Mouse (Mus musculus) embryonic facial prominence, embryonic 12.5 days (tissue): ENCODE results near the gene Zbtb22. TPM values are rescaled to one million over a fixed set of nuclear protein-coding genes. Genes with fewer than 3 reads are reported as not detected.

Experiments used
- ATAC-seq: fragments of 200-750 bp; cut with Nextera tagmentation; 2 replicates; pipeline ENCODE4 v1.8.0; 2017; ENCODE audit not compliant: insufficient number of reproducible peaks, insufficient read depth, low FRiP score, low TSS enrichment
- H3K27ac ChIP-seq: fragments of 300-500 bp; sonication (generic); 2 replicates; pipeline ENCODE4 v1.5.1; 2016; ENCODE audit warnings: mild to moderate bottlenecking
- H3K27me3 ChIP-seq: fragments of 300-500 bp; sonication (generic); 2 replicates; pipeline ENCODE4 v1.6.1; 2016; ENCODE audit warnings: mild to moderate bottlenecking, moderate library complexity
- H3K36me3 ChIP-seq: fragments of 300-500 bp; sonication (generic); 2 replicates; pipeline ENCODE4 v1.6.1; 2016; ENCODE audit warnings: mild to moderate bottlenecking
- H3K4me1 ChIP-seq: fragments of 300-500 bp; sonication (generic); 2 replicates; pipeline ENCODE4 v1.6.1; 2016
- H3K4me2 ChIP-seq: fragments of 300-500 bp; sonication (generic); replicated peaks from 2 replicates; pipeline ENCODE4 v1.6.1; 2016; ENCODE audit warnings: mild to moderate bottlenecking, moderate library complexity
- H3K4me3 ChIP-seq: fragments of 300-500 bp; sonication (generic); 2 replicates; pipeline ENCODE4 v1.5.1; 2016; ENCODE audit warnings: mild to moderate bottlenecking
- H3K9ac ChIP-seq: fragments of 300-500 bp; sonication (generic); 2 replicates; pipeline ENCODE4 v1.6.1; 2016; ENCODE audit warnings: mild to moderate bottlenecking, moderate library complexity
- H3K9me3 ChIP-seq: fragments of 300-500 bp; sonication (generic); 2 replicates; pipeline ENCODE4 v1.6.1; 2016; ENCODE audit warnings: mild to moderate bottlenecking, moderate library complexity
- WGBS: fragments of 180-500 bp; shearing (Covaris S2); methylation state at CpG from one replicate; pipeline ENCODE4 v1.1.7; 2016; 5-methylcytosine and 5-hydroxymethylcytosine counted together
- microRNA-seq: library from miRNA; unstranded; fragments of <30 nt; microRNA quantifications from one replicate; pipeline ENCODE4, GENCODE M21; 2017
- polyA plus RNA-seq: library from polyadenylated mRNA; unstranded; fragments of >200 nt; fragmentation: Nextera tagmentation; extraction: Ambion mirVana; gene quantifications from 2 replicates; pipeline ENCODE4 v1.2.1, GENCODE M21; 2016

Gene Zbtb22
- polyA plus RNA-seq, 1 experiment from 2014 or later: 21.9 TPM

GRCm38 (mm10) chr17:33962876-33963275 is 47.2 kb downstream of the Zbtb22 start:
- no peak overlapping the region for H3K27ac ChIP-seq
- 91% methylated on average over 7 of the region's 7 CpGs for WGBS
- no peaks in the 10 kb centered on the region for H3K9me3 ChIP-seq
- H3K4me3 ChIP-seq: no peak overlapping the region
- no peaks in the 10 kb centered on the region for H3K27me3 ChIP-seq
- H3K9ac ChIP-seq: no peak overlapping the region
- H3K36me3 ChIP-seq: peaks cover 81% of the 10 kb centered on the region
- no peak for ATAC-seq
- H3K4me1 ChIP-seq: no peaks in the 10 kb centered on the region
- no peak overlapping the region for H3K4me2 ChIP-seq

DNA sequence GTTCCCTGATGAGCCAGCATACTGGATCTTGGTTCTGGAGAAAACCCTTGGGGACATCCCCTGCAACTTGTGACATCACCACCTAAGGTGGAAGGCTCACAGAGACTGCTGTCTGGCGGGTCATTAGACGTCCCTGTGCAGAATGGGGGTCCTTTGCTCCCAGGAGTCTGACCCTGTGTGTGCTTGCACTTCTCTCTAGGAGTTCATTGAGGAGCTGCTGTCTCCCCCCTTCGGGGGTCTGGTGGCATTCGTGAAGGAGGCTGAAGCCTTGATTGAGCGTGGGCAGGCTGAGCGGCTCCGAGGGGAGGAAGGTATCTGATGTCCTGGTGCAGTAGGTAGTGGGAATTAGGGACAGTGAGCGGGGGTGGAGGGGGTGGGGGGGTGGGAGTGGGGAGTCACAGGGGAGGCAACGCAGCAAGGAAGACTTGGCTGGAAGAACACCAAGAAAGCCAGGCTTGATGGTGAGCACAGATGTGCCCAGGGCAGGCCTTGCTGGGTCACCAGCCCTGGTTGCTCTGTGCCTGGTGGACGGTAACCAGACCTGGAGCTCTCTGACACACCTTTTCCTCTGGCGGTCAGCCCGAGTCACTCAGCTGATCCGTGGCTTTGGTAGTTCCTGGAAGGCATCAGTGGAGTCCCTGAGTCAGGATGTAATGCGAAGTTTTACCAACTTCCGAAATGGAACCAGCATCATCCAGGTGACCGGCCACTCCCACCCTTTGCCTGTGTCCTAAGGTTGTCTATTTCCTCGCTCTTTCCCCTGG is 49.6 kb downstream of the Zbtb22 start:
- no peak for ATAC-seq
- Histone ChIP-seq H3K4me2 (no peak overlapping the region), H3K27ac (no peak overlapping the region), H3K4me3 (no peak overlapping the region), H3K4me1 (no peaks in the 10 kb centered on the region), H3K27me3 (no peaks in the 10 kb centered on the region), H3K9me3 (0 out of 2 replicates have a peak, but pooled peaks cover 2% of the 10 kb centered on the region), H3K36me3 (peaks cover 60% of the 10 kb centered on the region), H3K9ac (no peak overlapping the region)
- 90% methylated on average over 17 of the region's 17 CpGs for WGBS

GRCm38 (mm10) chr17:33965846-33966550 is 50.3 kb downstream of the Zbtb22 start:
- H3K4me3 ChIP-seq: no peak overlapping the region
- peaks cover 55% of the 10 kb centered on the region for H3K36me3 ChIP-seq
- 86% methylated on average over 16 of the region's 16 CpGs for WGBS
- no peaks in the 10 kb centered on the region for H3K27me3 ChIP-seq
- no peak overlapping the region for H3K27ac ChIP-seq
- H3K4me1 ChIP-seq: no peaks in the 10 kb centered on the region
- no peak overlapping the region for H3K4me2 ChIP-seq
- no peak overlapping the region for H3K9ac ChIP-seq
- 0 out of 2 replicates have a peak, but pooled peaks cover 2% of the 10 kb centered on the region for H3K9me3 ChIP-seq
- ATAC-seq: no peak; the same call in 1 of the 2 replicates

GRCm38 (mm10) chr17:33968489-33968888 is 52.8 kb downstream of the Zbtb22 start:
- Histone ChIP-seq H3K27ac (no peak overlapping the region), H3K4me3 (no peak overlapping the region), H3K9ac (no peak overlapping the region), H3K9me3 (0 out of 2 replicates have a peak, but pooled peaks cover 2% of the 10 kb centered on the region), H3K4me2 (no peak overlapping the region), H3K4me1 (no peaks in the 10 kb centered on the region), H3K36me3 (peaks cover 30% of the 10 kb centered on the region), H3K27me3 (no peaks in the 10 kb centered on the region)
- whole genome bisulfite sequencing: 3% methylated on average over 9 of the region's 9 CpGs
- peak; percentile 11; the same call in 1 of the 2 replicates for ATAC-seq

Small RNA genes within 50 kb of the gene (microRNA-seq; reads per million reads assigned to microRNA genes)
- not detected for gene Gm27740

Other genes with a start within 250 kb of the Zbtb22 start
- 428 and 475 TPM in 2 replicates for gene Hnrnpm, start 229.0 kb upstream of the Zbtb22 start, polyA plus RNA-seq
- gene March2, start 197.2 kb upstream of the Zbtb22 start, polyA plus RNA-seq: 44.7 and 47.1 TPM in 2 replicates
- gene Rab11b, start 155.4 kb upstream of the Zbtb22 start, polyA plus RNA-seq: 367 and 378 TPM in 2 replicates
- 44.2 and 45.6 TPM in 2 replicates for gene Angptl4, start 134.1 kb upstream of the Zbtb22 start, polyA plus RNA-seq
- gene Kank3, start 105.4 kb upstream of the Zbtb22 start, polyA plus RNA-seq: 32.4 and 35.4 TPM in 2 replicates
- 875 and 894 TPM in 2 replicates for gene Rps28, start 91.3 kb upstream of the Zbtb22 start, polyA plus RNA-seq
- 421 and 479 TPM in 2 replicates for gene Ndufa7, start 91.3 kb upstream of the Zbtb22 start, polyA plus RNA-seq
- gene Cd320, start 72.8 kb upstream of the Zbtb22 start, polyA plus RNA-seq: 70.4 and 74.3 TPM in 2 replicates
- not detected in 2 replicates for gene Gm7029, start 42.1 kb upstream of the Zbtb22 start, polyA plus RNA-seq
- 4.9 and 6.4 TPM in 2 replicates for gene Kifc1, start 25.2 kb upstream of the Zbtb22 start, polyA plus RNA-seq
- 0.35 and 0.38 TPM in 2 replicates for gene Platr17, start 10.8 kb upstream of the Zbtb22 start, polyA plus RNA-seq
- gene Daxx, start 6.5 kb upstream of the Zbtb22 start, polyA plus RNA-seq: 70.1 and 72.8 TPM in 2 replicates
- 20.0 and 25.0 TPM in 2 replicates for gene Tapbp, start within 50 bp of the Zbtb22 start, polyA plus RNA-seq
- 60.9 and 64.8 TPM in 2 replicates for gene Rgl2, start 13.6 kb downstream of the Zbtb22 start, polyA plus RNA-seq
- gene Pfdn6, start 24.4 kb downstream of the Zbtb22 start, polyA plus RNA-seq: 184 and 192 TPM in 2 replicates
- 44.9 and 49.6 TPM in 2 replicates for gene Wdr46, start 24.8 kb downstream of the Zbtb22 start, polyA plus RNA-seq
- 5.5 and 6.3 TPM in 2 replicates for gene B3galt4, start 35.6 kb downstream of the Zbtb22 start, polyA plus RNA-seq
- gene Vps52, start 39.9 kb downstream of the Zbtb22 start, polyA plus RNA-seq: 55.2 and 55.9 TPM in 2 replicates
- 1,303 and 1,336 TPM in 2 replicates for gene Rps18, start 40.1 kb downstream of the Zbtb22 start, polyA plus RNA-seq
- gene H2-K1, start 84.4 kb downstream of the Zbtb22 start, polyA plus RNA-seq: 7.2 and 8.0 TPM in 2 replicates
- 27.2 and 29.7 TPM in 2 replicates for gene Ring1, start 108.8 kb downstream of the Zbtb22 start, polyA plus RNA-seq
- 52.2 and 59.5 TPM in 2 replicates for gene H2-Ke6, start 112.2 kb downstream of the Zbtb22 start, polyA plus RNA-seq
- 191 and 193 TPM in 2 replicates for gene Slc39a7, start 115.8 kb downstream of the Zbtb22 start, polyA plus RNA-seq
- gene Rxrb, start 115.9 kb downstream of the Zbtb22 start, polyA plus RNA-seq: 69.9 and 72.6 TPM in 2 replicates
- gene Col11a2, start 123.5 kb downstream of the Zbtb22 start, polyA plus RNA-seq: 7.2 and 14.8 TPM in 2 replicates
- gene H2-Oa, start 176.4 kb downstream of the Zbtb22 start, polyA plus RNA-seq: 0.43 and 0.48 TPM in 2 replicates
- 12.3 and 16.7 TPM in 2 replicates for gene H2-DMa, start 203.6 kb downstream of the Zbtb22 start, polyA plus RNA-seq
- 119 and 131 TPM in 2 replicates for gene Brd2, start 206.7 kb downstream of the Zbtb22 start, polyA plus RNA-seq
- gene H2-DMb2, start 227.4 kb downstream of the Zbtb22 start, polyA plus RNA-seq: 0.19 and 0.42 TPM in 2 replicates
- 2.0 and 2.4 TPM in 2 replicates for gene H2-DMb1, start 237.2 kb downstream of the Zbtb22 start, polyA plus RNA-seq